Mouse (Mus musculus): ENCODE data around the gene Map4k3. TPM values are rescaled to one million over a fixed set of nuclear protein-coding genes. Genes with fewer than 3 reads are reported as not detected.
"Not testable (repeated sequence)": the region's sequence is repeated elsewhere in the genome, so short reads cannot be mapped to it uniquely, and the experiment has no call there.

Map4k3 gene
- total RNA-seq, 2 experiments from 2014 or later: 72.8 to 78.3 TPM

DNA sequence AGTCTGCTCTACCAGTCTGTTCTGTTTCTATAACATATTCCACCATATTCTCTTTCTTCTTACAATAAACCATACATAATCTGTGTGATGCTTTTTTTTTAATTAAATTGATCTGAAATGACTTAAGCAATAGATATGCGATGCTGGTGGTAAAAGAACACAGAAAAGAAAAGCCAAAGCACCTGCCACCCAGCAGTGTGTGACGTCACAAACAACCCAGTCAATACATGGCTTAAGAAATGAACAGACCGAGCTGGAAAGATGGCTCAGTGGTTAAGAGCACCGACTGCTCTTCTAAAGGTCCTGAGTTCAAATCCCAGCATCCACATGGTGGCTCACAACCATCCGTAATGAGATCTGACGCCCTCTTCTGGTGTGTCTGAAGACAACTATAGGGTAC lies 2.0 kb upstream of the Map4k3 start:
- not testable (repeated sequence) for DNase-seq (ENCODE audit: low spot score in 2 of 2)

DNA sequence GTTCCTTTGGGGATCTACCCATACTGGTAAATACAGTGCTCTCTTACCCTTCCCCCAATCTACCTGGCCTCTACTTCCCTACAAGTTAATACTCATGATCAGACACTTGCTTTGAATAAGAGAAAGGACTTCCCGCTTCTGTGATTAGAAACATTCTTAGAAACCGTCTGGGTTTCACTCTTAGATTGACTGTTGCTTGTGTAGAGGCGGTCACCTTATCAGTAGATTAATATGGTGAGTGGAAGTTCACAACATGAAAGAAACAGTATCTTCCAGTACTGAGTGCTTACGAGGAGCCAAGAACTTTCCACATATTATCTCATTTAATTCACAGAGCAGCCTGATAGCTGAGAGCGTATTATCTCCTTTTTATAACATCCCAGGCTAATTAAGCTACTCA lies 1.5 kb upstream of the Map4k3 start:
- DNase-seq (ENCODE audit: low spot score in 2 of 2): no peak

DNA sequence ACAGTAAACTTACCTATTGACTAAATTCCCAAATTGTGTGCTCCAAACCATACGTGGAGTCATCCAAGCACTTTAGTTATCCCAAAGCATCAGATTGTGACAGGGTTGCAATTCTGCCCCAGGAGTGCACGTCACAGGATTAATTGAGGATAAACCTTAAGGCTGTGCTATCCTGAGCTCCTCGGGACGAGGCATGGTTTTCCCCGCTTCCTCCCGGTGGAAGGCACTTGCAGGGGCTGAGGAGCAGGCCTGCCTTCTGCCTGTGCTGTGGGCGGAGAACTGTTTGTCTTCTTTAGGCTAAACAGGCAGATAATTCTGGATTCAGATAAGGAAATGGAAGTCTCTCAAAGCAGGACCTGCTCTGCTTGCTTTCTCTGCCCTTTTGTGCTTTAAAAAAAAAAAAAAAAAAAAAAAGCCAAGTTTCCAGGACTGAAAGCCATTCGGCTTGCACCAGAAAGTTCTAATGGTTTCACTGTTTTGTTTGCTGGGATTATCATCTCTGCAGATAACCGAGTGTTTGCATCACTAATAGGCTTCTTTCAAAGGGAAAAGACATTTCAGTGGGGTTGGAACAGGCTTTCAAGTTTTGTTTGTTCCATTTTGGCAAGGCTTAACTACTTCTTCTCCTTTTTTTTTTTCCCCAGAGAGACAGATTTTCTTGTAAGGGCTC lies 930 bp upstream of the Map4k3 start:
- DNase-seq (ENCODE audit: low spot score in 2 of 2): no peak

DNA sequence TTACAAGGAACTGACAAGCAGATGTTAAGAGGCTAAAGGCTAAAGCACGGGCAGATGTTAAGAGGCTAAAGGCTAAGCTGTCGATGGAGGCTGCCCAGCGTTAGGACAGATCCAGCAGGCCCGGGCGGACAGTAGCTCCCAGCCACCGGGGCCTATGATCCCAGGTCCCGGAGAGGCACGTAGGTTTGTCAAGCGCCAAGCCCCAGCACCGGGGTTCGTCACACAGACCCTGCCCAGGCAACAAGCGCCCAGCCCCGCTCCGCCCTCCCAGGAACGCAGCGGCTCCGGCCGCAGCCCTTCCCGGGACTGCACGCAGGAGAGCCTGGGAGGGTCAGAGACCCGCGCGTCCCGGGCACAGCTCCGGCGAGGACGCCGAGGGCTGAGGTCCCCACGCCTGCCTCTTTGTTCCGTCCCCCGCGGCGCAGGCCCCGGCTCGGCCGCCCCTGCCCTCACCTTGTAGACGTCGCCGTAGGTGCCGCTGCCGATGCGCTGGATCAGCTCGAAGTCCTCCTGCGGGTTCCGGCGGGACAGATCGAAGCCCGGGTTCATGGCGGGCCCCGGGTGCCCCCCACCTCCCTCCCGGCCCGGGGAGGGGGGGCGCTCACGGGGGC lies 839 bp downstream of the Map4k3 start:
- peak; percentile 50 to 58 for DNase-seq (ENCODE audit: low spot score in 2 of 2)

DNA sequence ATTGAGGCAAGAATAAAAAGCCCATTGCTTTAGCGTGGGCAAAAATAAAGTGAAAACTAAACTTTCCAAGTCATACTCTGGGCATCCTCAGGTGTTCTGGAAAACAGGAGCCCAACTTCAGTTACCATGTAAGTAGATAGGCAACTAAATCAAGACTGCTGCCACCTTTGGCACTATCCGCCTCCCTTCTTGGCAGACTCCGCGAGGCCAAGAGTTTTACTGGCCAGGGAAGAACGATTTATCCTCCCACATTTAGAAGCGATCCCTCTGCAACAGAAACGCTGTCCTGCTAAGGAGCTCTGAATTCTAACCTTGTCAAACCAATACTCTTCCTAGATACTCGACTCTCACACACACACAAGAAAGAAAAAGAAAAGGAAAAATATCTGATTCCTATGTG lies 1.5 kb downstream of the Map4k3 start:
- no peak for DNase-seq (ENCODE audit: low spot score in 2 of 2)

DNA sequence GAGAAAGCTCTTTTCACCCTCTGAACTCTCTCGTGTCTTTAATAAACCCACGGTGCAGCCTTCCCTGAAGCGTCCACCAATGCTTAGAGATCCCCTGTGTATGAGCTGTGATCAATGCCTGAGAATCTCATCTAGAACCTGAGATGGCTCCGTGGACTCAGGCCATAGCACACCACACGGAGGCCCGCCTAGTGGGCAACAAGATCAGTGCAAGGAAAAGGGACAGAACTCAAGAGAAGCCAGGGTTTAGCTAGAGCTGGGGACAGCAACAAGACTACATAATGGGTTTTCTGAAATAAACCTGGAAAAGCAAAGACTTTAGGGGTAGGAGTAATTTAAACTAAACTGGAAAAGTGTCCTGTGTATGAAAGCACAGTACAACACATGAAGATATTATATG lies 5.2 kb downstream of the Map4k3 start:
- DNase-seq (ENCODE audit: low spot score in 2 of 2): no peak

DNA sequence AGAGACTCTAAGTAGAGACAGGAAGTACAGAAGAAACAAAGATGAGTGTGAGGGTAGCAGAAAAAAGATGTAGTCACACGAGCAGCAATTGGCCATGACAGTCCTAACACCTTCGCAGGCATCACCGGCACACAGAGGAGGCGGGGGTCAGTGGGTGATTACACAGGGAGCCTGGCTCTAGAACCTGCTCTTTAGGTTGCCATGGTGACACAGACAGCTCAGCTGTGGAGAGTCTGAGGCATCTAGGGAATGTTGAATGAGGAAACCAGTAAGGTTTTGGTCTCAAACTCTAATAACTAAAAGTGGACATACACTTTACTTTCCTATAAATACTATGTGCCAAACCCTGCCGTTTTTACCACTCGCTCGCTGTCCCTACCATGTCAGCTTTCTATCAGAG lies 6.6 kb downstream of the Map4k3 start:
- no peak for DNase-seq (ENCODE audit: low spot score in 2 of 2)

DNA sequence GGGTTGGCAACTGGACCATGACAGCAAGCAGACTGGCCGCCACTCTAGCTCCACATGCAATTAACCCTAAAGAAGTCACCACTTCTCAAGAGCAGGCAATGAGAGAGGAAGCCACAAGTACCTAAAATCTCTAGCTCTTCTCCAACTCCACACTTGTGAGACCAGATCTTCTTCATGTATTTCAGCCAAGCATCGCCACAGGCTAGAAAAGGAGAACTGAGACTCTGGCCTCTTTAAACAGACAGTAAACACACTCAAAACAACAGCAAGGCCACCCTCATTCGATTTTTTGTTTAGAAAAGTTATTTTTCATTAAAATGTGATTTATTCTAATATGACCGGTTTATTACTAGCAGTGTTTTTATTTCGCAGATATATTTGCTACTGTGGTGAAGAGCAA lies 9.0 kb downstream of the Map4k3 start:
- no peak for DNase-seq (ENCODE audit: low spot score in 2 of 2)

DNA sequence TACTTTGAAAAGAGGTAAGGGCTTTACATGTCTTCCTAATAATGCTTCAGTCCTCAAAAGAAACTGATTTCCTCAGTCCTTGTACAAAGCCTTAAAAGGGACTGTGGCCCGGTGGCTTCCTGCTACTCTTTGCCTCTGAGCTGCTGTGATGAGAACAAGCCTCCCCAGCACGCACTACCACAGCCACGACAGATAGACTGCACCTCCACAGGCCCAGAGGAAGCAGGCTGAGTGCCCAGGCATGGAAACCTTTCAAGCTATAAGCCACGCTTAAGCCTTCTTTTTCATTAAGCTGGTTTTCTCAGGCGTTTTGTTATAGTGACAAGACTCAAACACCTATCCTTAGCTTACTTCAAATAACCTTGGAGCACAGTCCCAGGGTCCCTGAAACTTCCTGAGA lies 10.0 kb downstream of the Map4k3 start:
- no peak for DNase-seq (ENCODE audit: low spot score in 2 of 2)

DNA sequence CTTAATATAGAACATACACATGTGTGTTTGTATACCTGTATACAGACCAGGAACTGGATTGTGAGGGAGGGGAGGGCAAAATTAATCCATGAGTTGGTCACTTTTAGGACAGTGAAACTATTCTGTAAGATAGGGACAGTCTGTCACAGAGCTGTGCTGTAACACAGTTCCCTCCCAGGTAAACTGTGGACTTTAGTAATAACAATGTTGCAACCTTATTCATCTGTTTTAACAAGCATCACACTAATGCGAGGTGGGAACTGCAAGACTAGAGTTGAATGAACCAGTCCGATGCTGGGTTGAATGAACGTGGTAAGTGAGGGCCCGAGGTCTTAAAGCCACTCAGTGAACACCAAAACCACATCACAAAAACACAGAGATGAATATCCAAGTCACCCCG lies 14.7 kb downstream of the Map4k3 start:
- DNase-seq (ENCODE audit: low spot score in 2 of 2): no peak

DNA sequence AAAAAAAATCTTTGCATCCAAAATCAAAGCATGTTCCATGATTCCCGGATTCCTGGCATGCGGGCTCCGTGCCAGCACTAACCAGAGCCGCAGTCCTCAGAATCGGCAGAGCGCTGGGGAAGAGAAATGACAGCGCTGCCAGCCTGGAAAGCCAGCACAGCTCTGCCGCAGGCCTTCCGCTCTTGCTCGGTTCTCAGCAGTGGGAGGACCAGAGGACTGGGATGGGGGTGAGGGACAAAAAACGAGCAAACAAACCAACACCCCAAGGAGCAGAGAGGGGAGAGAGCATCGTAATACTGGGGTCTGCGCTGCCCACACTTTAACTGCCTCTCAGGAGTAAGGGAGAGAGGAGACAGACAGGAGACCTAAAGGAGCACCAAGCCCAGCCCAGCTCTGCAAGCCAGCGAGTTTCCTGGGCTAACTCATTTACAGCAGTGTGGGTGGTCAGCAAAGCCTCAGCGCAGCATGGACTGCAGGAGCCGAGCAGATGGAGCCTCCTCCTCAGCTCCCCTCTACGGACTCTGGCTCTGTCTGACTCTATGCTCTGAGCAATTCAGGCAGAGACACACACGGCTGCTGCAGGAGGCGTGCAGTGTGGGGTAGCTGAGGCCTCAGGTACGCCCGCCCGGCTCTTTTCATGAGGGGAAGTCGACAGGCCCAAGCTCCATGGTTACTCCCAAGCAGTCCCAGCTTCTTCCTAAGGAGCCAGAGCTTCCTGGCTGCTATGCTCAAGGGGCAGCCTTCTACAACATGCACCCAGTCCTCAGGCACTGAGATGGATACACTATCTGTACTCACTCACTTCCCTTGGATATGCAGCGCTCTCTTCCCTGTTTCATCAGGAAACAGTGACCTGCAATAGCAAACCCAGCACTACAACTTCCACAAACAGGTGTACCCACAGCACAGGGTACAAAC lies 18.1 kb downstream of the Map4k3 start:
- peak; percentile 52 to 61 for DNase-seq (ENCODE audit: low spot score in 2 of 2)

DNA sequence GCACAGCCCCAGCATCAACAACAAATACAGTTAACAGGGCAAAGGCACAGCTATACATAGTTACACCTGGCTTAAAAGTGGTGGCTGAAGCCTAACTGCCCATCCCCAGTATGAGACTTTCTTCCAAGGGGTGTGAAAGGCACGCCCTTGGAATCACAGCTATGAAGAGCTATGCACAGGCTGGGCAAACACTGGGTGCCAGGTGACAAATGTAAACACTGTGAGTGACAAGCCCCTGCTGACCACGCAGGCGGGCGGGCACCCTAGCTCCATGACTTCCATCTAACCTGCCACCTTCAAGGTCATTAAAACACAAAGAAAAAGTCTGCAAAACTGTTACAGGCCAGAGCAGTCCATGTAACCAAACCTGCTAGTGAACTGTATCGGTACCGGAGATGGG lies 19.5 kb downstream of the Map4k3 start:
- no peak for DNase-seq (ENCODE audit: low spot score in 2 of 2)

DNA sequence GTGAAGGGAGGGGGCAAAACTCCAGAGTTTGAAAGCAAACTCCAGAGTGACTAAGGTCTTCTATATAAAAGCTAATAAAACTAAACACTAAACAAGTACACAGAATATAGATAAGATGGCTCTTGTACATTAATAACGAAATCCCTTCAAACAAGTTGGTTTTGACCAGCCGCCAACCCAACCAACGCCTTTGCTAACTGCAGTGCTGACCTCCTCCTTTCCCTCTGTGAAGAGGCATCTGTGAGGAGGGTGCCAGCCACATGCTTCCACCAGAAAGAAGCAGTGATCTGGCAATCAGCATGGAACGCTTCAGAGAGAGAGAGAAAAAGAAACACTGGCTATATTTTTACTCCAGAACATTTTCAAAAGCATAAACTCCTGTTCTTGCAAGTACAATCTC lies 21.1 kb downstream of the Map4k3 start:
- no peak for DNase-seq (ENCODE audit: low spot score in 2 of 2)

DNA sequence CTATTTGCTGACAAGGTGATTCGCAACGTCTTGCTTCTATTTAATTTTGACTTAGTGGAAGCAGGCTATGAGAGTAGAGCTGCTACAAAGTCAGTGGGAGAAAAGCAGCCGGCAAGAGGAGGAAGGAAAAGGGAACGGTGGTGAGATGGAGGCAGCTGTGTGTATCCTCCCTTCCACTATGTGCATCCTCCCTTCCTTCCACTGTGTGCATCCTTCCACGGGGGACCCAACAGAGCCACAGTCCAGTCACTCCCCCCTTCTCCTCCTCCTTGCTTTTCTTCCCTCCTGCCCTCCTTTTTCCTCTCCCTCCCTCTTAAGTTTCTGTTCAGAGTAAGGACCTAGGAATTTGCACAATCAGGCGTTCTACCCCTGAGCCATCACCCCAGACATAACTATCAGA lies 21.7 kb downstream of the Map4k3 start:
- DNase-seq (ENCODE audit: low spot score in 2 of 2): no peak

DNA sequence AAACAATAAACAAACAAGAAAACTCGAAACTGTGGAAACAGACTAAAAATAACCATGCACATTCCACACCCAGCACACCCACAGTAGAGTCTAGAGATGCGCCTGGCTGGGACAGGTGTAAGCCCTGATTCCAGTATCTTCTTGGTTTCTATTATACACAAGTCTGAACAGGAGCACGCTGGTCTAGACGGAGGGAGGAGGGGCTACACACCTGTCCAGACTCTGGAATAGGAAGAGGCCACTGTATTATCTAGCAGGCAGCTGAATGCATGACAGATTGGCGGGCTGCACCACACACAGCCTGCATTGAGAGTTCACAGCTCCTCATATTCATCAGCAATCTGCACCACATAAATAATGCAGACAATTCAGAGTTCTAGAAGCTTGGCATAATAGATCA lies 26.6 kb downstream of the Map4k3 start:
- no peak for DNase-seq (ENCODE audit: low spot score in 2 of 2)

DNA sequence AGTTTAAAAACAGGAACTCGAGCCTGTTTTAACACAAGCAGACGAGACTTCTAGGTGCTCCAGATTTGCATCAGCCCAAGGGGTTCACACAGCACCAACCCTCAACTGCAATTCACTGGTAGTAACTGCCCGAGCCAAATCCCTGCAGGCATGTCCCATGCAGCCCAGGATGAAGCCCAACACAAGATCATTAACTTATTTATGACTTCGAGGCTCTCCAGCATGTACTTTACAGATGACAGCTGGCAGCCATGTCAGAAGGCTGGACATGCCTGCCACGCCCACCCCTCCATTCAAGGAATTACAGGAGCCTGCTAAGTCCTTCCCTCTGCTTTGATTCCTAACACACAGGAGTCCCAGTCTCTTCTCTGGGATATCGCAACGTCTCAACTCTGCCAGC lies 29.4 kb downstream of the Map4k3 start:
- DNase-seq (ENCODE audit: low spot score in 2 of 2): no peak

DNA sequence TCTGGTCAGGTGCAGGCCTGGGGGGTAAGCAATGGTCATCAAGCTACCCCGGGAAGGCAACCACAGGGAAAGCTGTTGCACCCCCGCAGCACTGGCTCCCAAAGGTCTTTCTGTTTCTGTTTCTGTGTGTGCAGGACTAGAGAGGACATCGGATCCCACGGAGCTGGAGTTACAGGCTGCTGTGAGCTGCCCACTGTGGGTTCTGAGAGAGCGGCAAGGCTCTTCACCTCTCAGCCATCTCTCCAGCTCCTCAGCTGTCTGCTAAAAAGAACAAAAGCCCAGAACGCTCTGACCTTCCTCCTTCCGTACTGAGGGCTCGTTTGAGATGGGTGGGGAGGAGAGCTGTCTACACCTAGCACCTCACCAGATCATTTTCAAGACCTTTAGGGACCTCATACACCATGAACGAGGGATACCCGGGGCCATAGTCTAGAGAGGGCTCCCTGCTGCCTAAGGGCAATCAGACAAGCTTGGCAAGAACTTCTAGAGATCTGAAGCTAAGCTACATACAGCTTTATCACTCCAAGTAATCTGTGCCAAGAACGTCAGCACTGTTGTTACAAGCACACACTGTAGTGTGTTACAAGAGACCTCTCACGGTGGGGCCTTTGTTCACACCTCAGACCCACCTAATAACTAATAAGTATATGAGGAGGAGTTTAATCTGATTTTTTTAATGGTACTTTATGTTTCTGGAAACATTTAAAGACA lies 29.9 kb downstream of the Map4k3 start:
- DNase-seq (ENCODE audit: low spot score in 2 of 2): no peak

DNA sequence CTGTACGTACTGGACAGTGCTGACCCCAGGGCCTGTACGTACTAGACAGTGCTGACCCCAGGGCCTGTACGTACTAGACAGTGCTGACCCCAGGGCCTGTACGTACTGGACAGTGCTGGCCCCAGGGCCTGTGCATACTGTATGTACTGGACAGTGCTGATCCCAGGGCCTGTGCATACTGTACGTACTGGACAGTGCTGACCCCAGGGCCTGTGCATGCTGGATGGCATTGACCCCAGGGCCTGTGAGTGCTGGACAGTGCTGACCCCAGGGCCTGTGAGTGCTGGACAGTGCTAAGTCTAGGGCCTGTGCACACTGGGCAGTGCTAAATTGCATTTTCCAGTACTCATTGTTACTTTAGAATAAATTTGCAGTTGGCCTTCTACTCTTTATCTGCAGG lies 31.3 kb downstream of the Map4k3 start:
- DNase-seq (ENCODE audit: low spot score in 2 of 2): no peak

DNA sequence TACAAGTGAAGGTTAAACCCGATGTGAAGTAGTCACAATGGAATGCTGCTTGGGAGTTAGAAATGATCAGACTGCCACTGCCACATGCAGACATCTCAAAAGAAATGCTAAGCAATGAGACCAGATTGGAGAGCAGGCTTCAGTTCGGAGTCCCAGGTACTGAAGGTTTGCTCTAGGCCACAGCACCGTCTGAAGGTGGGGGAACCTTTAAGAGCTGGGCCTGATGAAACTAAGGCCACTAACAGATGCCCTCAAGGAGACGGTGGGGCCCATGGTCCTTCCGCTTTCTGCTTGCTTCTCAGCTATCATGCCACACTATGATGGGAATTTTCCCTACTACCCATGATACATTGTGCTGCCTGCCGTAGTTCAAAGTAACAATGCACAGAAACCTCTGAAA lies 32.1 kb downstream of the Map4k3 start:
- no peak for DNase-seq (ENCODE audit: low spot score in 2 of 2)

DNA sequence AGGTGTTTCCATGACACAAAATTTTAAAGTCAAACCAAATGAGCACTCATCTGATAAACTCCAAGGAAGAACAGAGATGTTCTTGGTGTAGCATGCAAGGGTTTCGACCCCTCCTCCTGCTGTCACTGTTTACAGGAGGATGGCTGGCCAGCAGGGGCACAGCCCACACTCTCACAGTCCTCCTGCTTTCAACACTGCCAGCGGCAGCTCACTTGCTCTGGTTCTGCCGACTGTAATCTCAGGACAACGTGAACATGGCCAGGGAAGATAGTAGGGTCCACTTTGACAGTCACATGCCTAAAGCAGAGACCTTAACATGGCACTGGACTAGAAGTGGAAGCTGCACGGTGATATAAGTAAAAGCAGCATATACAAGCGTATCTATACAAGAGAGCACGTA lies 34.6 kb downstream of the Map4k3 start:
- DNase-seq (ENCODE audit: low spot score in 2 of 2): no peak

DNA sequence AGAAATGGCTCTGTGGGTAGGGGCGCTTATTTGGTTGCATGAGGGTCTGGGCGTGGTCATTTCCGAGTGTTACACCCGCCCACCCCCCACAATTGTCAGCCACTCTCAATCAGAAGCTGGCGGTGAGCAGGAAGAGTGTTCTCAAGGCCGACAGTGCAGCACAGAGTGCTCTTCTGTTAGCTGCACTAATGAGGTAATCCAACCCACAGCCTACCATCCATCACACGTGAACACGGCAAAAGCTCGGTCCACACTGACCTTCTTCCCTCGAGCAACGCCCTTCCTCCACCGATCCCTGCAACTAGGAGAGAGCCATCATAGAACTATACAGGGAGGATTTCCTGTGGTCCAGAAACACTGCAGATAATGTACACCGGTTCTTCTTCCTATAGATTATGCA lies 36.1 kb downstream of the Map4k3 start:
- DNase-seq (ENCODE audit: low spot score in 2 of 2): no peak

DNA sequence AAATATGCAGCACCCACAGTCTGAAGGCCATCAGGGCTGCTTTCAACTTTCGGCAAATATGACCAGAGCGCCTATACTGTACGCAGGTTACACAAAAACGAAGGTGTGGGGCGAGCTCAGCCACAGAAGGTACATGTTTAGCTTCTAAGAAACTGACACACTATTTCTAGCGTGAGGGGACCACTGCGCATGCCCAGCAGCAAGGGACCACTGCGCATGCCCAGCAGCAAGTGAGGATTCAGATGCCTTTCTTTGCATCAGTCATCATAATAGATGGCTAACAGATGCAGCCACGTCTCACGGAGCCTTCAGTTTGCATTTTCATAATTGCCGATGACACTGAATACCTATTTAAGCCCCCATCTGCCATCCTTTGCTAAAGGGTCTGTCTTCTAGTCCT lies 39.6 kb downstream of the Map4k3 start:
- DNase-seq (ENCODE audit: low spot score in 2 of 2): no peak

All from layer of hippocampus, postnatal 10 days (tissue).